Mouse (Mus musculus): Measurements from ENCODE around the gene Rps23. TPM values are rescaled to one million over a fixed set of nuclear protein-coding genes. Genes with fewer than 3 reads are reported as not detected.

Rps23 gene
- total and polyA plus RNA-seq, 2 experiments = 76.5 to 309 TPM

- Histone ChIP-seq H3K4me3 (ENCODE audit: insufficient read depth, low read depth, low read length) (no peak overlapping the region), H3K27ac (replicated peaks; ENCODE audit: insufficient read depth, low read depth, low read length) (no peak overlapping the region), H3K27me3 (ENCODE audit: control insufficient read depth, insufficient read depth, low read length) (no peaks in the 10 kb centered on the region), H3K9ac (ENCODE audit: low read depth, low read length) (no peak overlapping the region), H3K79me2 (ENCODE audit: control insufficient read depth, insufficient read depth, low read length) (no peaks in the 10 kb centered on the region), H3K4me1 (ENCODE audit: control insufficient read depth, insufficient read depth, low read length) (no peaks in the 10 kb centered on the region), H3K36me3 (ENCODE audit: control insufficient read depth, insufficient read depth, low read length) (no peaks in the 10 kb centered on the region)
- 89% methylated on average over 5 of the region's 5 CpGs for WGBS
- no peak for DNase-seq (ENCODE audit: extremely low read depth, low read depth, low spot score)
- TF ChIP-seq CTCF (IDR thresholded peaks at IDR 0.05; ENCODE audit: low read depth, low read length) (no peak), POLR2A (IDR thresholded peaks at IDR 0.05; ENCODE audit: extremely low read depth, insufficient read depth, low read length) (no peak)
Measured at GRCm38 (mm10) chr13:90939600-90939999, 16.8 kb downstream of the Rps23 start.

DNA sequence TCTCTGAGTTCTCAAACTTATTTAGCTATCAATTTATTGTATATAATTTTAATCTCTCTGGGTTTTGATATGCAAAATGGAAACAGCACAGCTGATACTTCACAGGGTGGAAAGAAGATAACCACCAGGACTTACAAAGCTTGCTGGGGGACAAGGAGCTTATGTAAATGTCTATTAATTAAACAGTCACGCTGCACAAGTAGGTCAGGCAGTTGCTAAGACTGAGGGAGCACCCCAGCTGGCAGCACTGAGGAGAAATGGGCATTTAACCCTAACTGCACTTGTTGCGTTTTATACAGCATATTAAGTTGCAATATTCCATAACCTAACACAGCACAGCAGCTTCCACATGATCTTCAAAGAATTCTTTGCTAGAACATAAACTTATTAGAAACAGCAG is 36.1 kb downstream of the Rps23 start:
- DNase-seq (ENCODE audit: extremely low read depth, low read depth, low spot score) = no peak
- Histone ChIP-seq H3K27ac (replicated peaks; ENCODE audit: insufficient read depth, low read depth, low read length) (no peak overlapping the region), H3K4me1 (ENCODE audit: control insufficient read depth, insufficient read depth, low read length) (peaks cover 2% of the 10 kb centered on the region; the same call in 1 of the 2 replicates), H3K4me3 (ENCODE audit: insufficient read depth, low read depth, low read length) (no peak overlapping the region), H3K79me2 (ENCODE audit: control insufficient read depth, insufficient read depth, low read length) (no peaks in the 10 kb centered on the region), H3K36me3 (ENCODE audit: control insufficient read depth, insufficient read depth, low read length) (no peaks in the 10 kb centered on the region), H3K27me3 (ENCODE audit: control insufficient read depth, insufficient read depth, low read length) (no peaks in the 10 kb centered on the region), H3K9ac (ENCODE audit: low read depth, low read length) (no peak overlapping the region)
- TF ChIP-seq CTCF (IDR thresholded peaks at IDR 0.05; ENCODE audit: low read depth, low read length) (no peak), POLR2A (IDR thresholded peaks at IDR 0.05; ENCODE audit: extremely low read depth, insufficient read depth, low read length) (no peak)
- 76% methylated on average over 2 of the region's 2 CpGs for WGBS

- Histone ChIP-seq H3K27ac (replicated peaks; ENCODE audit: insufficient read depth, low read depth, low read length) (no peak overlapping the region), H3K4me1 (ENCODE audit: control insufficient read depth, insufficient read depth, low read length) (peaks cover 2% of the 10 kb centered on the region; the same call in 1 of the 2 replicates), H3K4me3 (ENCODE audit: insufficient read depth, low read depth, low read length) (no peak overlapping the region), H3K27me3 (ENCODE audit: control insufficient read depth, insufficient read depth, low read length) (no peaks in the 10 kb centered on the region), H3K79me2 (ENCODE audit: control insufficient read depth, insufficient read depth, low read length) (no peaks in the 10 kb centered on the region), H3K36me3 (ENCODE audit: control insufficient read depth, insufficient read depth, low read length) (no peaks in the 10 kb centered on the region), H3K9ac (ENCODE audit: low read depth, low read length) (no peak overlapping the region)
- no peak for DNase-seq (ENCODE audit: extremely low read depth, low read depth, low spot score)
- TF ChIP-seq POLR2A (IDR thresholded peaks at IDR 0.05; ENCODE audit: extremely low read depth, insufficient read depth, low read length) = no peak
- TF ChIP-seq CTCF (IDR thresholded peaks at IDR 0.05; ENCODE audit: low read depth, low read length) = no peak
- WGBS = 97% methylated on average over 8 of the region's 8 CpGs
Measured at GRCm38 (mm10) chr13:90960591-90960990, 37.8 kb downstream of the Rps23 start.

DNA sequence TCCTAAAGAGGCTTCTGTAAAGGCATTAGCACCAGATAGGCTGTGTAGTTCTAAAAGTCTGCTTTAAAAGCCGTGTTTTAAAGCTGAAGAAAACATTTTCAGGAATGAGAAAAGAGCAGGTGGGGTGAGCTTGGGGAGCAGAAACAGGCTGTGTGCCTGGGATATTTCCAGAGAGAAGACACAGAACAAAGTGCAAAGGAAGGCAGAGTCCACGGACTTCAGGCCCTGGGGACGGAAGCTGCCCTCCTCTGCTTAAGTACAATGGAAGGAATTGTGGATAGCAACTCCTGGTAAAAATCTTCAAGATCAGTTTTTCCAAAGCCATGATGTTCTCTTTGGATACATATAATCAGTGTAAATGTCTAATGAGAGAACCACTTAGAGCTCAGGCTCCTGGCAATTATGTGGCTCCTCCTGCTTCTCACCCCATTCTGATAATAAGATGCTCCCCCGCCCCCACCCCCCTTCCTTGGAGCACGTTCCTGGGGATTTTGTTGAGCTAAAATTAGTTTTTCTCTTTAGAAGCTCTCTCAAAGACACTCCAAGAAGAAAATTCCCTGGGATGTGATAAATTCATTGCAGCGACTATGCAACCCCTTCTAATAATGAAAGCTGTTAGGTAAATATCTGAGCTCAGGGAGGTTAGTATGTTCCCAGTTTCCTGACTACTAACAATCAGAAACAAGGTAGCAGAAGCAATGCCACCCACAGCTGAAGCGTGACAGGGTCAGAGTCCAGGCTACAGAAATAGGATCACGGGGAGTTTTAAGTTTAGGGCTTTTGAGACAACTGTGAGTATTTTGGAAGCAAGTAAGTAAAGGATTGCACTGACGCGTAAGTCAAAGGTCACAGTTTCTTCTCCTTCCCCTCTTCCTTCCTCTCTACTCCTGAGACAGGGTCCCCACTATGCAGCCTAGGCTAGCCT is 40.3 kb downstream of the Rps23 start:
- H3K27ac ChIP-seq (replicated peaks; ENCODE audit: insufficient read depth, low read depth, low read length) = no peak overlapping the region
- peak; percentile 83 for DNase-seq (ENCODE audit: extremely low read depth, low read depth, low spot score)
- TF ChIP-seq POLR2A (IDR thresholded peaks at IDR 0.05; ENCODE audit: extremely low read depth, insufficient read depth, low read length) (no peak), CTCF (IDR thresholded peaks at IDR 0.05; ENCODE audit: low read depth, low read length) (no peak)
- no peak overlapping the region for H3K9ac ChIP-seq (ENCODE audit: low read depth, low read length)
- no peaks in the 10 kb centered on the region for H3K36me3 ChIP-seq (ENCODE audit: control insufficient read depth, insufficient read depth, low read length)
- H3K27me3 ChIP-seq (ENCODE audit: control insufficient read depth, insufficient read depth, low read length) = no peaks in the 10 kb centered on the region
- H3K4me1 ChIP-seq (ENCODE audit: control insufficient read depth, insufficient read depth, low read length) = peaks cover 2% of the 10 kb centered on the region; the same call in 1 of the 2 replicates
- H3K4me3 ChIP-seq (ENCODE audit: insufficient read depth, low read depth, low read length) = no peak overlapping the region
- H3K79me2 ChIP-seq (ENCODE audit: control insufficient read depth, insufficient read depth, low read length) = no peaks in the 10 kb centered on the region
- 55% methylated on average over 10 of the region's 10 CpGs for WGBS

- Histone ChIP-seq H3K79me2 (ENCODE audit: control insufficient read depth, insufficient read depth, low read length) (no peaks in the 10 kb centered on the region), H3K36me3 (ENCODE audit: control insufficient read depth, insufficient read depth, low read length) (no peaks in the 10 kb centered on the region), H3K27me3 (ENCODE audit: control insufficient read depth, insufficient read depth, low read length) (no peaks in the 10 kb centered on the region), H3K9ac (ENCODE audit: low read depth, low read length) (no peak overlapping the region), H3K4me3 (ENCODE audit: insufficient read depth, low read depth, low read length) (no peak overlapping the region), H3K27ac (replicated peaks; ENCODE audit: insufficient read depth, low read depth, low read length) (no peak overlapping the region), H3K4me1 (ENCODE audit: control insufficient read depth, insufficient read depth, low read length) (peaks cover 2% of the 10 kb centered on the region; the same call in 1 of the 2 replicates)
- DNase-seq (ENCODE audit: extremely low read depth, low read depth, low spot score) = peak; percentile 65
- 48% methylated on average over 4 of the region's 4 CpGs for WGBS
- TF ChIP-seq CTCF (IDR thresholded peaks at IDR 0.05; ENCODE audit: low read depth, low read length) (no peak), POLR2A (IDR thresholded peaks at IDR 0.05; ENCODE audit: extremely low read depth, insufficient read depth, low read length) (no peak)
Measured at GRCm38 (mm10) chr13:90964511-90964910, 41.8 kb downstream of the Rps23 start.

DNA sequence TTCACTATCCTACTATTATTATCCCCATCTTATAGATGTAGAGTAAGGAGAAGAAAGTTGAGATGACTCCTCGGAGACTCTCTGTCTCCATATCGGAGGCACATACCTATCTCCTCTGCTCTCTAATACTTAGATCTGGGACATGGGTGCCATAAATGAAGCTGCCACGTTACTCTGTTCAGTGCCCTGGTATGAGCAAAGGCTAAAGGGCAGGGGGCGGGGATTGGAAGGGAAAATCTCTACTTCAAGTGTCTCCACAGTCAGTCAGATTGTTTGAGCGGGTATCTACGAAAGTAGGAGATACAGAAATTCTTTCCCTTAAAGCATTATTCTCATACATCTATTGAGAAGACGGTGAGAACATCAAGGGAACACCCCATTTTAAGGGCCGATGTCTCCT is 43.2 kb downstream of the Rps23 start:
- no peaks in the 10 kb centered on the region for H3K36me3 ChIP-seq (ENCODE audit: control insufficient read depth, insufficient read depth, low read length)
- DNase-seq (ENCODE audit: extremely low read depth, low read depth, low spot score) = peak; percentile 73
- 64% methylated on average over 8 of the region's 8 CpGs for WGBS
- H3K4me1 ChIP-seq (ENCODE audit: control insufficient read depth, insufficient read depth, low read length) = peaks cover 2% of the 10 kb centered on the region; the same call in 1 of the 2 replicates
- no peak overlapping the region for H3K9ac ChIP-seq (ENCODE audit: low read depth, low read length)
- H3K4me3 ChIP-seq (ENCODE audit: insufficient read depth, low read depth, low read length) = no peak overlapping the region
- H3K27ac ChIP-seq (replicated peaks; ENCODE audit: insufficient read depth, low read depth, low read length) = no peak overlapping the region
- no peaks in the 10 kb centered on the region for H3K27me3 ChIP-seq (ENCODE audit: control insufficient read depth, insufficient read depth, low read length)
- no peaks in the 10 kb centered on the region for H3K79me2 ChIP-seq (ENCODE audit: control insufficient read depth, insufficient read depth, low read length)
- TF ChIP-seq CTCF (IDR thresholded peaks at IDR 0.05; ENCODE audit: low read depth, low read length) (no peak), POLR2A (IDR thresholded peaks at IDR 0.05; ENCODE audit: extremely low read depth, insufficient read depth, low read length) (no peak)
